In genomic region chr2:135996936-135997335, GRCm38 (mm10) we compare ENCODE assay signal across 32 mouse cellular contexts. TPM values are rescaled to one million over a fixed set of nuclear protein-coding genes. Genes with fewer than 3 reads are reported as not detected.
DNase-seq lines count a peak whose midpoint lies in the region; ATAC-seq lines count a peak whose summit lies in the region.
"Had no signal": no experiment of that assay in that cellular context is flagged by ENCODE, and none has a peak within 500 bp of the region (broad histone marks: within the 10 kb centered on the region; RNA-seq: fewer than 3 reads in every experiment).

No protein-coding gene starts in this region.

- DNase-seq in hindbrain, embryonic 11.5 days (ENCODE audit: low spot score): no peak
- DNase-seq in hindbrain, embryonic 14.5 days (ENCODE audit: low spot score): no peak
- no peak for DNase-seq in thymus, adult 18-20 months
- DNase-seq: adrenal gland, adult 2 months; adrenal gland, postnatal 36 days; cerebellum, adult 18-20 months; cerebellum, postnatal 10 days; gastrocnemius, postnatal 14 days; kidney, adult 2 months; kidney, postnatal 10 days; layer of hippocampus, adult 9-11 months; liver, embryonic 13.5 days; lung, adult 18-20 months; lung, postnatal 4 days had no signal

- no peak overlapping the region for H3K9ac ChIP-seq in forebrain, embryonic 13.5 days
- no peak overlapping the region for H3K9ac ChIP-seq in forebrain, embryonic 16.5 days (replicated peaks; ENCODE audit: low read depth, low read length)
- no peak overlapping the region for H3K9ac ChIP-seq in hindbrain, embryonic 13.5 days
- H3K9ac ChIP-seq in hindbrain, embryonic 11.5 days (ENCODE audit: low read depth, low read length): no peak overlapping the region
- H3K9ac ChIP-seq in hindbrain, embryonic 14.5 days: peak overlapping the region; percentile 29; the same call in 1 of the 2 replicates
- H3K9ac ChIP-seq in neural tube, embryonic 15.5 days (replicated peaks): no peak overlapping the region
- H3K9ac ChIP-seq: embryonic facial prominence, embryonic 13.5 days; intestine, embryonic 15.5 days; limb, embryonic 15.5 days; liver, embryonic 13.5 days had no signal

- H3K4me3 ChIP-seq in forebrain, embryonic 13.5 days: no peak overlapping the region
- H3K4me3 ChIP-seq in forebrain, embryonic 16.5 days (replicated peaks; ENCODE audit: low read length): no peak overlapping the region
- H3K4me3 ChIP-seq in hindbrain, embryonic 13.5 days: no peak overlapping the region
- no peak overlapping the region for H3K4me3 ChIP-seq in hindbrain, embryonic 11.5 days (ENCODE audit: low read depth, low read length)
- H3K4me3 ChIP-seq in hindbrain, embryonic 14.5 days (replicated peaks; ENCODE audit: low read length): no peak overlapping the region
- H3K4me3 ChIP-seq in neural tube, embryonic 15.5 days (replicated peaks): no peak overlapping the region
- H3K4me3 ChIP-seq: embryonic facial prominence, embryonic 13.5 days; forebrain, embryonic 10.5 days; intestine, embryonic 15.5 days; limb, embryonic 10.5 days; limb, embryonic 15.5 days; liver, embryonic 13.5 days; megakaryocyte, embryonic 14.5 days had no signal

- no peaks in the 10 kb centered on the region for H3K36me3 ChIP-seq in forebrain, embryonic 13.5 days (ENCODE audit: poor library complexity, severe bottlenecking)
- H3K36me3 ChIP-seq in forebrain, embryonic 16.5 days (ENCODE audit: control insufficient read depth, insufficient read depth): no peaks in the 10 kb centered on the region
- peaks cover 8% of the 10 kb centered on the region for H3K36me3 ChIP-seq in hindbrain, embryonic 13.5 days
- H3K36me3 ChIP-seq in hindbrain, embryonic 11.5 days (ENCODE audit: control insufficient read depth, insufficient read depth, low read length): no peaks in the 10 kb centered on the region
- H3K36me3 ChIP-seq in hindbrain, embryonic 14.5 days (replicated peaks; ENCODE audit: control insufficient read depth, insufficient read depth): no peaks in the 10 kb centered on the region; the same call in 1 of the 2 replicates
- peaks cover 5% of the 10 kb centered on the region for H3K36me3 ChIP-seq in neural tube, embryonic 15.5 days
- H3K36me3 ChIP-seq: intestine, embryonic 15.5 days; limb, embryonic 10.5 days; limb, embryonic 15.5 days; liver, embryonic 13.5 days had no signal

- H3K4me1 ChIP-seq in forebrain, embryonic 13.5 days: peaks cover 14% of the 10 kb centered on the region
- H3K4me1 ChIP-seq in forebrain, embryonic 16.5 days (replicated peaks; ENCODE audit: control insufficient read depth, insufficient read depth, low read length): peaks cover 9% of the 10 kb centered on the region
- peaks cover 35% of the 10 kb centered on the region for H3K4me1 ChIP-seq in hindbrain, embryonic 13.5 days (replicated peaks)
- H3K4me1 ChIP-seq in hindbrain, embryonic 11.5 days (replicated peaks; ENCODE audit: control insufficient read depth, insufficient read depth, low read length): no peaks in the 10 kb centered on the region; the same call in 1 of the 2 replicates
- peaks cover 16% of the 10 kb centered on the region for H3K4me1 ChIP-seq in hindbrain, embryonic 14.5 days (replicated peaks; ENCODE audit: control insufficient read depth, insufficient read depth, low read length)
- H3K4me1 ChIP-seq in neural tube, embryonic 15.5 days: peaks cover 15% of the 10 kb centered on the region
- H3K4me1 ChIP-seq: intestine, embryonic 15.5 days; limb, embryonic 10.5 days; liver, embryonic 13.5 days had no signal

- no peak for ATAC-seq in forebrain, embryonic 13.5 days
- ATAC-seq in forebrain, embryonic 16.5 days: no peak
- ATAC-seq in hindbrain, embryonic 13.5 days (ENCODE audit: low FRiP score): no peak
- ATAC-seq in hindbrain, embryonic 11.5 days (ENCODE audit: low FRiP score): no peak
- no peak for ATAC-seq in hindbrain, embryonic 14.5 days (ENCODE audit: low FRiP score)
- no peak for ATAC-seq in neural tube, embryonic 15.5 days (ENCODE audit: low FRiP score)
- ATAC-seq: activated CD4-positive, CD25-positive, alpha-beta regulatory T cell, adult 4 months; intestine, embryonic 15.5 days; lung, postnatal 0 days had no signal

- no peaks in the 10 kb centered on the region for H3K27me3 ChIP-seq in forebrain, embryonic 13.5 days
- no peaks in the 10 kb centered on the region for H3K27me3 ChIP-seq in forebrain, embryonic 16.5 days (replicated peaks; ENCODE audit: control insufficient read depth, insufficient read depth, low read length)
- H3K27me3 ChIP-seq in hindbrain, embryonic 13.5 days: no peaks in the 10 kb centered on the region
- H3K27me3 ChIP-seq in hindbrain, embryonic 11.5 days (ENCODE audit: control insufficient read depth, insufficient read depth, low read length): no peaks in the 10 kb centered on the region
- no peaks in the 10 kb centered on the region for H3K27me3 ChIP-seq in hindbrain, embryonic 14.5 days (ENCODE audit: control insufficient read depth, insufficient read depth, low read length)
- no peaks in the 10 kb centered on the region for H3K27me3 ChIP-seq in neural tube, embryonic 15.5 days (replicated peaks)
- H3K27me3 ChIP-seq: CH12.LX; embryonic facial prominence, embryonic 13.5 days; intestine, embryonic 15.5 days; limb, embryonic 15.5 days; liver, embryonic 13.5 days; megakaryocyte, embryonic 14.5 days had no signal

- no peak overlapping the region for H3K4me2 ChIP-seq in forebrain, embryonic 13.5 days
- no peak overlapping the region for H3K4me2 ChIP-seq in forebrain, embryonic 16.5 days (ENCODE audit: low read length)
- H3K4me2 ChIP-seq in hindbrain, embryonic 13.5 days: peak overlapping the region; percentile 13
- H3K4me2 ChIP-seq in hindbrain, embryonic 11.5 days (replicated peaks; ENCODE audit: low read depth, low read length): no peak overlapping the region
- H3K4me2 ChIP-seq in hindbrain, embryonic 14.5 days (replicated peaks): peak overlapping the region; percentile 39; the same call in 1 of the 2 replicates
- H3K4me2 ChIP-seq in neural tube, embryonic 15.5 days: peak overlapping the region; percentile 39
- H3K4me2 ChIP-seq: embryonic facial prominence, embryonic 13.5 days; heart, embryonic 11.5 days; intestine, embryonic 15.5 days; limb, embryonic 15.5 days; liver, embryonic 13.5 days had no signal

- 83% methylated on average over 6 of the region's 6 CpGs for WGBS in forebrain, embryonic 13.5 days
- 79% methylated on average over 6 of the region's 6 CpGs for WGBS in forebrain, embryonic 16.5 days
- WGBS in hindbrain, embryonic 13.5 days: 82% methylated on average over 6 of the region's 6 CpGs
- WGBS in hindbrain, embryonic 11.5 days: 84% methylated on average over 6 of the region's 6 CpGs
- 82% methylated on average over 6 of the region's 6 CpGs for WGBS in hindbrain, embryonic 14.5 days
- WGBS in neural tube, embryonic 15.5 days: 72% methylated on average over 6 of the region's 6 CpGs

- H3K27ac ChIP-seq in forebrain, embryonic 13.5 days: peak overlapping the region; percentile 59; the same call in 1 of the 2 replicates
- H3K27ac ChIP-seq in forebrain, embryonic 16.5 days (ENCODE audit: low read length): no peak overlapping the region
- peak overlapping the region; percentile 81 for H3K27ac ChIP-seq in hindbrain, embryonic 13.5 days
- H3K27ac ChIP-seq in hindbrain, embryonic 11.5 days (ENCODE audit: low read depth, low read length): no peak overlapping the region
- H3K27ac ChIP-seq in hindbrain, embryonic 14.5 days: peak overlapping the region; percentile 86
- H3K27ac ChIP-seq in neural tube, embryonic 15.5 days (replicated peaks): peak overlapping the region; percentile 80
- H3K27ac ChIP-seq: embryonic facial prominence, embryonic 13.5 days; forebrain, embryonic 10.5 days; intestine, embryonic 15.5 days; limb, embryonic 10.5 days; limb, embryonic 15.5 days; liver, embryonic 13.5 days had no signal

- no peaks in the 10 kb centered on the region for H3K9me3 ChIP-seq in forebrain, embryonic 13.5 days (replicated peaks)
- 0 out of 2 replicates have a peak, but pooled peaks cover 2% of the 10 kb centered on the region for H3K9me3 ChIP-seq in forebrain, embryonic 16.5 days (ENCODE audit: control insufficient read depth, low read length)
- H3K9me3 ChIP-seq in hindbrain, embryonic 13.5 days: no peaks in the 10 kb centered on the region
- no peaks in the 10 kb centered on the region for H3K9me3 ChIP-seq in hindbrain, embryonic 11.5 days (ENCODE audit: control insufficient read depth, low read length)
- no peaks in the 10 kb centered on the region for H3K9me3 ChIP-seq in hindbrain, embryonic 14.5 days (ENCODE audit: control insufficient read depth, low read length)
- H3K9me3 ChIP-seq in neural tube, embryonic 15.5 days (replicated peaks): no peaks in the 10 kb centered on the region; the same call in 1 of the 2 replicates
- H3K9me3 ChIP-seq: embryonic facial prominence, embryonic 13.5 days; forebrain, embryonic 10.5 days; intestine, embryonic 15.5 days; limb, embryonic 10.5 days; limb, embryonic 15.5 days; liver, embryonic 13.5 days; megakaryocyte, embryonic 14.5 days had no signal

RNA-seq across cellular contexts. Expression of gene Lamp5, which starts 55.1 kb away (rescaled TPM):
- 2.0 and 2.9 TPM in 2 replicates for polyA plus RNA-seq in forebrain, embryonic 13.5 days (2015; fragmentation: Nextera tagmentation; extraction: Ambion mirVana)
- 0.97 and 1.4 TPM in 2 replicates for polyA plus RNA-seq in forebrain, embryonic 16.5 days (2015; fragmentation: Nextera tagmentation; extraction: Ambion mirVana)
- polyA plus RNA-seq in hindbrain, embryonic 13.5 days (2015; fragmentation: Nextera tagmentation; extraction: Ambion mirVana): 248 and 255 TPM in 2 replicates
- polyA plus RNA-seq in hindbrain, embryonic 11.5 days (2014; fragmentation: Nextera tagmentation; extraction: Ambion mirVana): 73.1 and 88.1 TPM in 2 replicates
- 227 and 267 TPM in 2 replicates for polyA plus RNA-seq in hindbrain, embryonic 14.5 days (2014; fragmentation: Nextera tagmentation; extraction: Ambion mirVana)
- 254 and 315 TPM in 2 replicates for polyA plus RNA-seq in neural tube, embryonic 15.5 days (2015; fragmentation: Nextera tagmentation; extraction: Ambion mirVana)
- polyA plus RNA-seq: activated CD4-positive, CD25-positive, alpha-beta regulatory T cell, adult 4 months; adrenal gland, adult 2 months; C2C12; heart, embryonic 16.5 days; intestine, embryonic 15.5 days; kidney, adult 2 months; large intestine, adult 2 months; limb, embryonic 10.5 days; lung, postnatal 0 days; stomach, embryonic 14.5 days had no signal

Comparison
In these comparisons a context has a peak if more than half of its experiments do, and no peak if none do; other contexts are left out.
1. H3K27ac ChIP-seq: peak in forebrain, embryonic 13.5 days (single experiment), hindbrain, embryonic 13.5 days (single experiment), hindbrain, embryonic 14.5 days (single experiment) and neural tube, embryonic 15.5 days (single experiment); none in forebrain, embryonic 16.5 days (single experiment) and hindbrain, embryonic 11.5 days (single experiment).
2. H3K4me2 ChIP-seq: peak in hindbrain, embryonic 13.5 days (single experiment), hindbrain, embryonic 14.5 days (single experiment) and neural tube, embryonic 15.5 days (single experiment); none in forebrain, embryonic 13.5 days (single experiment), forebrain, embryonic 16.5 days (single experiment) and hindbrain, embryonic 11.5 days (single experiment).
3. RNA of gene Lamp5, which starts 55.1 kb away (polyA plus RNA-seq): 254 to 315 TPM in neural tube, embryonic 15.5 days, 227 to 267 TPM in hindbrain, embryonic 14.5 days, 248 to 255 TPM in hindbrain, embryonic 13.5 days and 73.1 to 88.1 TPM in hindbrain, embryonic 11.5 days; 2.0 to 2.9 TPM in forebrain, embryonic 13.5 days and 0.97 to 1.4 TPM in forebrain, embryonic 16.5 days; every median in the first group is over 10 times any median in the second.